Mouse (Mus musculus) testis, adult 2 months (tissue): ENCODE results near the gene Rps16. TPM values are rescaled to one million over a fixed set of nuclear protein-coding genes. Genes with fewer than 3 reads are reported as not detected.

Experiments used
- H3K27ac ChIP-seq: fragments of 200-500 bp; 2 replicates; pipeline ENCODE4 v1.5.1; 2012; ENCODE audit warnings: low read depth, low read length; ENCODE audit not compliant: control insufficient read depth, insufficient read depth
- H3K27me3 ChIP-seq: fragments of 200-500 bp; 2 replicates; pipeline ENCODE4 v1.6.1; 2012; ENCODE audit warnings: mild to moderate bottlenecking, low read length, moderate library complexity; ENCODE audit not compliant: control insufficient read depth, insufficient read depth
- H3K36me3 ChIP-seq: fragments of 200-500 bp; 2 replicates; pipeline ENCODE4 v1.6.1; 2012; ENCODE audit warnings: mild to moderate bottlenecking, low read length; ENCODE audit not compliant: control insufficient read depth, insufficient read depth
- H3K4me1 ChIP-seq: fragments of 200-500 bp; 2 replicates; pipeline ENCODE4 v1.6.1; 2012; ENCODE audit warnings: low read length; ENCODE audit not compliant: control insufficient read depth, insufficient read depth
- H3K4me3 ChIP-seq: fragments of 200-500 bp; 2 replicates; pipeline ENCODE4 v1.5.1; 2012; ENCODE audit warnings: low read depth, mild to moderate bottlenecking, low read length, moderate library complexity, mixed read lengths; ENCODE audit not compliant: control insufficient read depth
- CTCF ChIP-seq: fragments of 200-500 bp; IDR thresholded peaks from 2 replicates; pipeline ENCODE4 v1.5.1; 2012; ENCODE audit warnings: low read depth, mild to moderate bottlenecking, inconsistent platforms, low read length, moderate library complexity; ENCODE audit not compliant: control insufficient read depth, insufficient read depth, insufficient replicate concordance
- POLR2A ChIP-seq: fragments of 200-500 bp; IDR thresholded peaks from 2 replicates; pipeline ENCODE4 v1.6.1; 2012; ENCODE audit warnings: low read depth, mild to moderate bottlenecking, inconsistent platforms, low read length, moderate library complexity; ENCODE audit not compliant: control insufficient read depth
- polyA plus RNA-seq: library from polyadenylated mRNA; depleted of rRNA; stranded (reverse); fragments of >200 nt; gene quantifications from 2 replicates; pipeline ENCODE4 v1.2.3, GENCODE M21; 2012

The Rps16 gene
- polyA plus RNA-seq, 1 experiment = 227 TPM

DNA sequence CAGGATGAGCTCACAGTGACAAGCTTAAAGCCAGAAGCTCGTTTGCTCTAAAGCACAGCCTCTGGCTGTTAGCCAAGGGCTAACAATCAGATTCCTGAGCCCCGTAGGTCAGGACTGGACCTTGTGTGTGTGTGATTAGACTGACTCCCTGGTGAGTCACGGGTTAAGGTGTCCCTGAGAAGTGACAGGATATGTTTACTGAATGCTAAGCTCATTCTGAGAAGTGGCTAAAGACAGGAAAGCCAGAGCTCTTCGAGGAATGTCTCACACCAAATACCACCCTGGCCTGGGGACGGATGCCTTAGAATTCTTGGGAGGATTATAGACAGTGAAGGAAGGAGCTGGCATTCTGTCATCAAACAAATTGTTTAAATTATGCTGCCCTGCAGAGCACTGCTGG lies 7.5 kb downstream of the Rps16 start:
- Histone ChIP-seq H3K27me3 (no peaks in the 10 kb centered on the region), H3K27ac (peak overlapping the region; percentile 45; the same call in 1 of the 2 replicates), H3K4me3 (no peak overlapping the region), H3K36me3 (no peaks in the 10 kb centered on the region; the same call in 1 of the 2 replicates), H3K4me1 (peaks cover 3% of the 10 kb centered on the region; the same call in 1 of the 2 replicates)
- TF ChIP-seq POLR2A = no peak
- TF ChIP-seq CTCF = no peak

GRCm38 (mm10) chr7:28358431-28358830 lies 8.0 kb downstream of the Rps16 start:
- Histone ChIP-seq H3K27ac (no peak overlapping the region), H3K4me1 (peaks cover 3% of the 10 kb centered on the region; the same call in 1 of the 2 replicates), H3K27me3 (no peaks in the 10 kb centered on the region), H3K4me3 (no peak overlapping the region), H3K36me3 (no peaks in the 10 kb centered on the region)
- TF ChIP-seq CTCF (no peak), POLR2A (no peak)

DNA sequence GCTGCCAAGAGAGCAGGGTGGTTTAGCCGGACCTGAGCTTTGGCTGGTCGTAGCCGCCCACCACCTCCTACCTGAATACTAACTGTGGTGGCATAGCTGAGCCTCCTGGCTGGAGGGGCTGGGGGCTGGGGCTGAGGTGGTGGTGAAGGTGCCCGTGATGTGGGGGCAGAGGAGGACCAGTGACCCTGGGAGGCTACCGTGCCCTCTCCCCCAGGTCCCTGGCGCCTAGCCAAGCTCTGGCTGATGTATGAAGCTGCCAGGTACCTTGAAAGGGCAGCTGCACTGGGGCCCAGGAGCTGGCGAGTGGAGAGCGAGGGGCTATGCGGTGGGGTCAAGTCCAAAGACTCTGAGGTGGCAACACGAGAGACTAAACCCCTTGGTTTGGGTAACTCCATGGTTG lies 9.4 kb downstream of the Rps16 start:
- Histone ChIP-seq H3K27me3 (no peaks in the 10 kb centered on the region), H3K27ac (no peak overlapping the region), H3K4me3 (no peak overlapping the region), H3K4me1 (peaks cover 3% of the 10 kb centered on the region; the same call in 1 of the 2 replicates), H3K36me3 (no peaks in the 10 kb centered on the region)
- TF ChIP-seq CTCF = no peak
- no peak for TF ChIP-seq POLR2A

- TF ChIP-seq POLR2A = no peak
- no peak for TF ChIP-seq CTCF
- Histone ChIP-seq H3K27me3 (no peaks in the 10 kb centered on the region), H3K27ac (no peak overlapping the region), H3K4me3 (no peak overlapping the region), H3K4me1 (peaks cover 3% of the 10 kb centered on the region; the same call in 1 of the 2 replicates), H3K36me3 (no peaks in the 10 kb centered on the region)
These were observed 9.8 kb downstream of the Rps16 start for GRCm38 (mm10) chr7:28360291-28360690.

DNA sequence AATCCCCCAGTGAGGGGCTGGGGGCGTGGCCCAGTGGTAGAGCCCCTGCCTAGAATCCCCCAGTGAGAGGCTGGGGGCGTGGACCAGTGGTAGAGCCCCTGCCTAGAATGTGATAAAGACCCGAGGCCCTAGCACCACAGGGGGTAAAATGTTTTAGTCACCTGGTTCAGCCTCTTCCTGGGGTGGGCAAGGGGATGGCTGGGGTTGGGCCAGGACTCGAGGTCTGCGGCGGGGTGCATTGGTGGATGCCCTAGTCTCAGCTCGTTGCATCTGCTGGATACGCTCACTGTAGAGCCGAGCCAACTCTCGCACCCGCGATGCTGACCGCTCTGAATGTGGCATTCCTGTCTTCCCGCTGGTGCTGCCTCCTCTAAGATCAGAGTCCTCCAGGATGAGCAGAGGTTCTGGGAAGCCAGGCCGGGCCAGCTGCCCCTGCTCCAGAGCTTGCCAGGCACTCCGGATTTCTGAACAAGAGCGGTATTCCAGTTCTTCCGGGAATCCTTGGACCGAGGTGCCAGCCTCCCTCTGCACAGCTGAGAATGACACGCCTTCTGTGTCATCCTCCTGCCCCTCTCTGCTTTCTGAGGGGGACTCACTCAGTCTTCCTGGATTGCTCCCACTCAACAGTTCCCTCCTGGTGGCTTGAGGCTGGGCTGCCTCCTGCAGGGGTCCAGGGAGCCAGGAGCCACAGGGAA lies 11.3 kb downstream of the Rps16 start:
- H3K27ac ChIP-seq = no peak overlapping the region
- TF ChIP-seq CTCF (no peak), POLR2A (no peak)
- H3K36me3 ChIP-seq = no peaks in the 10 kb centered on the region
- H3K4me3 ChIP-seq = no peak overlapping the region
- H3K27me3 ChIP-seq = no peaks in the 10 kb centered on the region
- peaks cover 3% of the 10 kb centered on the region; the same call in 1 of the 2 replicates for H3K4me1 ChIP-seq

DNA sequence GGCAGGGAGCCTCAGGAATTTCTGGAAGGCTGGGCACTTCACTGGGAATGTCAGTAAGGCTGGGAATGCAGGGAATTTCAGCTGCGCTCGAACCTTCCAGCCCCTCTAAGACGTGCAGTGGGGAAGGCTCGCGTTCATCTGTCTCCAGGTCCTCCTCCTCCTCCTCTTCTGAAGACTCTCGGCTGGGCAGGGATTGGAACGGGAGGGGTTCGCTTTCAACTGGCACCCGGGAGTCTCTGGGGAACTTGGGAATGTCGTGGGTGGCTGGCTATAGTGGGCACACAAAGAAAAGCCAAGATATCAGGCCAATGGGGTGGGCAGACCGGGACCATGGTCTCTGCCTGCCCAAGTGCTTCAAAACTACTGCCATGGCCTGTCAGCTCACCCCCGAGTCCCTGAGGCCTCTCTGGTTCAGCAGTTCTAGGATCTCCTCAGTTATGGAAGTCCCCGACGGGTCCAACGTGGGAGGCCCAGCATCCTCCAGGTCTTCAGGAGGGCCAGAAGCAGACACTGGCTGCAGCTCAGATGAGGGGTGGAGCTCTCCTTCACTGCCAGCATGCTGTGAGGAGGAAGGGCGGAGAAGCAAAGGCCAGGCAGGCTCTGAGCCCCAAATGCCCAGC lies 12.1 kb downstream of the Rps16 start:
- H3K4me3 ChIP-seq = no peak overlapping the region
- H3K27me3 ChIP-seq = no peaks in the 10 kb centered on the region
- H3K27ac ChIP-seq = no peak overlapping the region
- TF ChIP-seq POLR2A (no peak), CTCF (no peak)
- no peaks in the 10 kb centered on the region; the same call in 1 of the 2 replicates for H3K36me3 ChIP-seq
- H3K4me1 ChIP-seq = no peaks in the 10 kb centered on the region

GRCm38 (mm10) chr7:28367663-28368275 lies 17.3 kb downstream of the Rps16 start:
- Histone ChIP-seq H3K4me3 (no peak overlapping the region), H3K36me3 (no peaks in the 10 kb centered on the region; the same call in 1 of the 2 replicates), H3K27ac (no peak overlapping the region), H3K4me1 (peaks cover 15% of the 10 kb centered on the region), H3K27me3 (no peaks in the 10 kb centered on the region)
- TF ChIP-seq CTCF = no peak
- TF ChIP-seq POLR2A = no peak
